Mouse (Mus musculus) kidney, embryonic 14.5 days (tissue): ENCODE results near the gene Pla2g7. TPM values are rescaled to one million over a fixed set of nuclear protein-coding genes. Genes with fewer than 3 reads are reported as not detected.
"Not testable (repeated sequence)": the region's sequence is repeated elsewhere in the genome, so short reads cannot be mapped to it uniquely, and the experiment has no call there.

Experiments used
- ATAC-seq: fragments of 200-750 bp; cut with Nextera tagmentation; 2 replicates; pipeline ENCODE4 v1.8.0; 2017; ENCODE audit warnings: moderate number of reproducible peaks, mild to moderate bottlenecking, moderate TSS enrichment, moderate library complexity; ENCODE audit not compliant: low FRiP score, low TSS enrichment
- H3K27ac ChIP-seq: fragments of 300-500 bp; sonication (generic); 2 replicates; pipeline ENCODE4 v1.5.1; 2014; ENCODE audit warnings: low read depth, mild to moderate bottlenecking, low read length, moderate library complexity, mixed read lengths
- H3K27me3 ChIP-seq: fragments of 300-500 bp; sonication (generic); 2 replicates; pipeline ENCODE4 v1.6.1; 2014; ENCODE audit warnings: mild to moderate bottlenecking, low read length; ENCODE audit not compliant: control insufficient read depth, insufficient read depth
- H3K36me3 ChIP-seq: fragments of 300-500 bp; sonication (generic); 2 replicates; pipeline ENCODE4 v1.6.1; 2014; ENCODE audit warnings: low read length, mixed read lengths; ENCODE audit not compliant: control insufficient read depth, insufficient read depth
- H3K4me1 ChIP-seq: fragments of 300-500 bp; sonication (generic); 2 replicates; pipeline ENCODE4 v1.6.1; 2014; ENCODE audit warnings: low read length, mixed read lengths; ENCODE audit not compliant: control insufficient read depth, insufficient read depth
- H3K4me2 ChIP-seq: fragments of 300-500 bp; sonication (generic); replicated peaks from 2 replicates; pipeline ENCODE4 v1.6.1; 2014; ENCODE audit warnings: low read depth, mild to moderate bottlenecking, low read length
- H3K4me3 ChIP-seq: fragments of 300-500 bp; sonication (generic); 2 replicates; pipeline ENCODE4 v1.5.1; 2014; ENCODE audit warnings: mild to moderate bottlenecking, low read length
- H3K9ac ChIP-seq: fragments of 300-500 bp; sonication (generic); 2 replicates; pipeline ENCODE4 v1.6.1; 2014; ENCODE audit warnings: low read depth, mild to moderate bottlenecking, low read length, moderate library complexity
- H3K9me3 ChIP-seq: fragments of 300-500 bp; sonication (generic); 2 replicates; pipeline ENCODE4 v1.6.1; 2016; ENCODE audit warnings: low read length; ENCODE audit not compliant: control insufficient read depth
- WGBS: fragments of 180-500 bp; shearing (Covaris S2); extraction: QIAGEN DNeasy Blood & Tissue Kit; methylation state at CpG from one replicate; pipeline ENCODE4 v1.1.7; 2014; 5-methylcytosine and 5-hydroxymethylcytosine counted together
- polyA plus RNA-seq: library from polyadenylated mRNA; unstranded; fragments of >200 nt; fragmentation: Nextera tagmentation; extraction: Ambion mirVana; gene quantifications from 2 replicates; pipeline ENCODE4 v1.2.1, GENCODE M21; 2014

Pla2g7 gene
- polyA plus RNA-seq = 73.1 and 75.2 TPM in 2 replicates

GRCm38 (mm10) chr17:43567992-43568888, at the start of gene Pla2g7:
Pla2g7 (plus strand) TSS chr17:43568098.
- no peaks in the 10 kb centered on the region for H3K36me3 ChIP-seq
- no peaks in the 10 kb centered on the region; the same call in 1 of the 2 replicates for H3K4me1 ChIP-seq
- H3K4me3 ChIP-seq = peak within 1 kb of the TSS; percentile 52
- H3K4me2 ChIP-seq = peak within 1 kb of the TSS; percentile 74
- peak; percentile 98 for ATAC-seq
- no peaks in the 10 kb centered on the region for H3K27me3 ChIP-seq
- H3K9me3 ChIP-seq = no peaks in the 10 kb centered on the region
- peak within 1 kb of the TSS; percentile 87 for H3K27ac ChIP-seq
- peak within 1 kb of the TSS; percentile 49 for H3K9ac ChIP-seq
- WGBS = under 1% methylated on average over 34 of the region's 34 CpGs

DNA sequence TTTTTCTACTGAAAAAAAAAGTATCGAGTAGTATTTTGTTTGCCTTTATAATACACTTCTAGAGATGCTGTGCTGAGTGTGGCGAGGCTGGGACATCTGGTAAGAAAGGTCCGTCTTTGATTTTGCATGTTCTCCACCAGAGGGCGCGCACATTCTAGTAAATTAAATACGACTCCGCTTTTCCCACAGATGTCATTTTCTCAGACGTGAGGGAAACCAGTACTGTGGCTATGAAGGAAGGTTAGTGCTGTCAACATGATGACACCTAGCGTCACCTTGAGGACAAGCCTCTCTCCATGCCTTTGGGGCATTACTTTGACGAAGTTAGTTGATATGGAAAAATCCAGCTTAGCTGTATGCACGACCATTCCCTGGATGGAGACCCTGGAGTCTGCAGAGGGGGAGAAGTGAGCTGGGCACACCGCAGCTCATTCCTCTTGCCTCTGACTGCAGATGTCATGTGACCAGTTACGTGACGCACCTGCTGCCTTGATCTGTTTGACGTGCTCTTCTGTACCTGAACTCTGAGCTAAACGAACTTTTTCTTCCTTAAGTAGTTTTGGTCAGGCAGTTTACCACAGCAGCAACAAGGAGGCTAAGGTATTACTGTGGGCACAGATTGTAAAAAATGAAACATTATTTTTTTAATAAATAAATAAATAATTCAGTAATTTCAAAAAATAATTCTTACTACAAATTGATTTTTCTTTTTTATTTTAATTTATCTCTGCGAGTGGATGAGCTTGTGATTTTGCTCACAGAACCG, 49.1 kb upstream of the Pla2g7 start:
- H3K4me2 ChIP-seq = no peak overlapping the region
- no peaks in the 10 kb centered on the region for H3K4me1 ChIP-seq

DNA sequence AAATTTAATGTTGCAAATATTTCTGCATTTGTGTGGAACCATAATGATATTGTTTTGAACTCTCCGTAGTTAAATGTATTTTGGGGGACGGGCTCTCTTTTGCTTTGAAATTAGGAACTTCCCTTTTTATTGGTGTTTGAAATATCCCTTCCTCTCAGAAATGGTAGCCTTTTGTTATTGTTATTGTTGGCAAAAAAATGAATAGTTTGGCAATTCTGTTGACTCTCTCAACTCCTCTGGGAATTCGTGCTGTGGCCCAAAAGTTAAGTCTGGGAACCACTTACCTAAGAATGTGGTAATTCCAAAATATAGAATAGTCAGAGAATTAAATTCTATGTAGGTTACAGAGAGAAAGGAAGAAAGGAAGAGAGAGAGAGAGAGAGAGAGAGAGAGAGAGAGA, 47.7 kb upstream of the Pla2g7 start:
- no peaks in the 10 kb centered on the region for H3K4me1 ChIP-seq
- no peak overlapping the region for H3K9ac ChIP-seq
- H3K27me3 ChIP-seq = no peaks in the 10 kb centered on the region
- H3K27ac ChIP-seq = no peak overlapping the region
- ATAC-seq = no peak
- H3K9me3 ChIP-seq = no peaks in the 10 kb centered on the region; the same call in 1 of the 2 replicates
- H3K4me2 ChIP-seq = no peak overlapping the region
- whole genome bisulfite sequencing = 68% methylated on average over 3 of the region's 3 CpGs
- H3K36me3 ChIP-seq = no peaks in the 10 kb centered on the region
- no peak overlapping the region for H3K4me3 ChIP-seq

More for the DNA sequence above, 49.1 kb upstream of the Pla2g7 start:
- Histone ChIP-seq H3K27me3 (no peaks in the 10 kb centered on the region), H3K9ac (no peak overlapping the region), H3K4me3 (no peak overlapping the region), H3K9me3 (peaks cover 9% of the 10 kb centered on the region; the same call in 1 of the 2 replicates), H3K36me3 (no peaks in the 10 kb centered on the region), H3K27ac (no peak overlapping the region)
- ATAC-seq = peak; percentile 76
- WGBS = 29% methylated on average over 18 of the region's 18 CpGs

- H3K27me3 ChIP-seq = no peaks in the 10 kb centered on the region
- peaks cover 6% of the 10 kb centered on the region; the same call in 1 of the 2 replicates for H3K4me1 ChIP-seq
- no peaks in the 10 kb centered on the region for H3K36me3 ChIP-seq
- H3K27ac ChIP-seq = no peak overlapping the region
- H3K4me3 ChIP-seq = no peak overlapping the region
- WGBS = 87% methylated on average over 2 of the region's 2 CpGs
- no peak overlapping the region for H3K9ac ChIP-seq
- peaks cover under 1% of the 10 kb centered on the region; the same call in 1 of the 2 replicates for H3K9me3 ChIP-seq
- ATAC-seq = no peak
- H3K4me2 ChIP-seq = no peak overlapping the region
Observed at GRCm38 (mm10) chr17:43530507-43530906, 37.4 kb upstream of the Pla2g7 start.

DNA sequence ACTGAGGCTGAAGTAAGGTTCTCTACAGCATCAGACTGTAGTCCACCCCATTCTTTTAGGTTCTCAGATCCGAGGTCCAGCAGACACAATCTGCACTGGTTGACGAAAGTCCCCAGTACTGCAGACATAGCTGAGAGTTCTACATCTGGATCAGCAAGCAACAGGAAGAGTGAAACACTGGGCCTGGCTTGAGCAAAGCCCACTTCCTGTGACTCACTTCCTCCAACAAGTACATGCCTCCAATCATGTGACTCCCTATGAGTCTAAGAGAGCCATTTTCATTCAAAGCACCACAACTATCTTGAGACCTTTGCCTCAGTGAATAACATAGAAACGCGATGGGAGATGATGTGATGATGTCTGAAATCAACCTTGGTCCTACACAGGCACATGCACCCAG, 36.7 kb upstream of the Pla2g7 start:
- no peak overlapping the region for H3K27ac ChIP-seq
- ATAC-seq = no peak
- WGBS = 95% methylated on average over 4 of the region's 4 CpGs
- peaks cover 6% of the 10 kb centered on the region; the same call in 1 of the 2 replicates for H3K4me1 ChIP-seq
- no peak overlapping the region for H3K9ac ChIP-seq
- no peaks in the 10 kb centered on the region for H3K27me3 ChIP-seq
- no peaks in the 10 kb centered on the region for H3K36me3 ChIP-seq
- H3K4me2 ChIP-seq = no peak overlapping the region
- no peak overlapping the region for H3K4me3 ChIP-seq
- H3K9me3 ChIP-seq = no peaks in the 10 kb centered on the region; the same call in 1 of the 2 replicates

- 15% methylated on average over 23 of the region's 23 CpGs for WGBS
- Histone ChIP-seq H3K4me2 (peak overlapping the region; percentile 45), H3K4me3 (peak overlapping the region; percentile 28), H3K27ac (peak overlapping the region; percentile 86), H3K9ac (peak overlapping the region; percentile 34; the same call in 1 of the 2 replicates), H3K4me1 (peaks cover 6% of the 10 kb centered on the region; the same call in 1 of the 2 replicates), H3K27me3 (no peaks in the 10 kb centered on the region), H3K36me3 (no peaks in the 10 kb centered on the region), H3K9me3 (no peaks in the 10 kb centered on the region; the same call in 1 of the 2 replicates)
- peak; percentile 97 for ATAC-seq
Observed at GRCm38 (mm10) chr17:43534362-43535222, 33.3 kb upstream of the Pla2g7 start.

DNA sequence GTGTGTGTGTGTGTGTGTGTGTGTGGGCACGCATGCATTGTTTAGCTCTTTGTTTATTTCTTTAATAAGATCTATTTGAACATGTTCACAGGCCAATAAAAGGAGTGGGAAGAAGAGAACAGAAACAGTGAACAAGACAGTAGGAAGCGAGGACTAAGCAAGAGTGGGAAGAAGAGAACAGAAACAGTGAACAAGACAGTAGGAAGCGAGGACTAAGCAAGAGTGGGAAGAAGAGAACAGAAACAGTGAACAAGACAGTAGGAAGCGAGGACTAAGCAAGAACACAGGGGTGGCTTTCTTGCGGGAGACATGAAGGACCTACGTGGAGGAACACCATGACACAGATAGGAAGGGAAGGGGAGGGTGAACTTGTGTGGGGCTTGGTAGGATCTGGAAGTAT, 31.1 kb upstream of the Pla2g7 start:
- not testable (repeated sequence) for H3K4me1 ChIP-seq, H3K4me3 ChIP-seq, H3K4me2 ChIP-seq, H3K9ac ChIP-seq, ATAC-seq, H3K27ac ChIP-seq, H3K27me3 ChIP-seq, H3K9me3 ChIP-seq, H3K36me3 ChIP-seq
- WGBS = 93% methylated on average over 6 of the region's 6 CpGs

DNA sequence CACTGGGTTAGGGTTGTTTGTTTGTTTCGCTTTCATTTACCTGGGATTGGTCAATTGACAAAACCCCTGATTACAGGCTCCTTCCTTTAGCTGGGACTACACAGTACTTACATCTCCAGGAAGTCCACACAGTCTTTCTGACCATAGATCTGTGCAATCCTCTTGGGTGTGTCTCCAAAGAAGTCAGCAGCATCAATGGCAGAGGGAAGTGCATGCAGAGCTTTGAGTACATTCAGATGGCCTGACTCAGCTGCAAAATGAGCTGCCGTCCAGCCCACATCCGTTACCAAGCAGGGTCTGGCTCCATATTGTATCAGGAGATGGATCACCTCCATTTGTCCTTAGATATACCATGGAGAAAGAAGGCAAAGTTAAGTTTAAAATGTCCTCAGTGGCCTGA, 29.1 kb upstream of the Pla2g7 start:
- no peaks in the 10 kb centered on the region for H3K36me3 ChIP-seq
- no peak overlapping the region for H3K9ac ChIP-seq
- no peak overlapping the region for H3K27ac ChIP-seq
- no peak for ATAC-seq
- H3K27me3 ChIP-seq = no peaks in the 10 kb centered on the region
- WGBS = 87% methylated on average over 3 of the region's 3 CpGs
- H3K4me2 ChIP-seq = no peak overlapping the region
- H3K9me3 ChIP-seq = no peaks in the 10 kb centered on the region
- H3K4me3 ChIP-seq = no peak overlapping the region
- H3K4me1 ChIP-seq = peaks cover 6% of the 10 kb centered on the region; the same call in 1 of the 2 replicates
